Mouse (Mus musculus): ENCODE measurements around the gene Tmbim6. TPM values are rescaled to one million over a fixed set of nuclear protein-coding genes. Genes with fewer than 3 reads are reported as not detected.

The Tmbim6 gene
- total RNA-seq, 2 experiments from 2014 or later, result 205 to 215 TPM

- DNase-seq (ENCODE audit: low spot score in 2 of 2), result peak; percentile 73 to 84
These were observed 23.7 kb downstream of the Tmbim6 start for GRCm38 (mm10) chr15:99416348-99416882.

DNA sequence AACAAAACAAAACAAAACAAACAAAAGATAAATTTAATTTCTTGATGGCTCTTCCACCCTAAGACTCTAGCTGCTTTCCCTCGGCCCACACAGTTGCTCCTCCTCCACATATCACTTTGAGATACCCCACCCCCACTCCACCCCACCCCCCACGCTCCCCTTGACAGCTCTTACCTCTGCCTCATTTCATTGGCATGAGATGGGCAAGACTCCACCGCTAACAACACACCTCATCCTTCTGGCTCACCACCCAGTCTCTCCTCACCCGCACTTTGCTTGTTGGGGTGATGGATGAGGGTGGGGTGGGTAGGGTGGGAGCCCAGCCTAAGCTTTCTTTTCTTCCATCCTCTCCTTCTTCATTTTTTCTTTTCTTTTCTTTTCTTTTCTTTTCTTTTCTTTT lies 24.3 kb downstream of the Tmbim6 start:
- no peak for DNase-seq (ENCODE audit: low spot score in 2 of 2)

DNA sequence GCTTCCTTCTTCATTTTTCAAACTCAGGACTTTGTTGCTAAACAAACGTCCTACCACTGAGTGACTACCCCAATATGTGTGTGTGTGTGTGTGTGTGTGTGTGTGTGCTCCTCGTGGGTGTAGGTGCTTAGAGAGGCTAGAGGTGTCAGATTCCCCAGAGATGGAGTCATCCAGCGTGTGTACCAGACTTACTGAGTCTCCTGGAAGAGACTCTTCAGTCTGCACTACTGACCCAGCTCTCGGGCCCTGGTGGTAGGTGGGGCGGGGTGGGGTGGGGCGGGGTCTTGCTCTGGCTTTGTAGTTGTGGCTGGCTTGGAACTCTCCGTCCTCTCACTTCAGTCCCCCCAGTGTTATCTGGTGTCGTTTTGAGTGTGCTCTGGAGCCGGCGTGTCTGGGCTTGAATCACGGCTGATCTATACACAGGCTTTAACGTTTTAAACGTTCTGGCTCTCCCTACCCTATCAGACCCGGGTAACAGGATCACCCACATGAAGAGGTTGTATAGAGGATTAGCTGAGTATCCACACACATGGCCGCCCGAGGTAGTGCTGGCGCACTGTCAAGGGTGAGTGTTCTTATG lies 25.1 kb downstream of the Tmbim6 start:
- DNase-seq (ENCODE audit: low spot score in 2 of 2), result no peak

DNA sequence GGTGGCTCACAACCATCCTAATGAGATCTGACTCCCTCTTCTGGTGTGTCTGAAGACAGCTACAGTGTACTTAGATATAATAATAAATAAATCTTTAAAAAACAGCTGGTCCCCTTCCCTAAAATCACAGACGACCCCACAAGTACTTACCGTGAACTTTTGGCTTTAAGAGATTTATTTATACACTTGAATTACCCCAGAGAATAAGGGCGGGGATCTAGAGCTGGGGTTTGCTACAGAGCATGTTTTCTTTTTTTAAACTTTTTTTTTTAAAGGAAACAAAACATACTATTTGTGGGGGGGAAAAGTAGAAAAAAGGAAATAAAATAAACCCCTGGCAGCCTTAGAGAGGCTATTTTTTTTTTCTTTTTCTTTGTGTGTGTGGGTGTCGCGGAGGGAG lies 27.4 kb downstream of the Tmbim6 start:
- DNase-seq (ENCODE audit: low spot score in 2 of 2), result no peak

GRCm38 (mm10) chr15:99420521-99421014 lies 27.9 kb downstream of the Tmbim6 start:
- peak; percentile 85 to 93 for DNase-seq (ENCODE audit: low spot score in 2 of 2)

DNA sequence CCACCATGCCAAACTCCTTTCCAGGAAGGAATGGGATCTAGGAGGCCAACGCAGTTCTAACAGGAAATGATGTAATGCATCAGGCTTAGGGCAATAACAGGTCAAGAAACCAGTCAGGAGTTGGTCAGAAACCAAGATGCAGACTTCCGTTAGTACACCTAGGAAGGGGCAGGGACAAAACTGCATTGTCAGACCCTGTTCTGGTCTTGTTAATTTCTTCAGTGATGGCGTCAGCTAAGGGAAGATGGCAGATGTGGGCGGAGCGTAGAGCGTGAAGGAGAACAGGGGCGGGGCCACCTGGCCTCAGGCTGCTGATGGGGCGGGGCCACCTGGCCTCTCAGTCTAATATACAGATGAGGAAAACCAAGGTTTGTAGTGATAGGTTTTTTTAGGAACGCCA lies 28.5 kb downstream of the Tmbim6 start:
- DNase-seq (ENCODE audit: low spot score in 2 of 2), result no peak

DNA sequence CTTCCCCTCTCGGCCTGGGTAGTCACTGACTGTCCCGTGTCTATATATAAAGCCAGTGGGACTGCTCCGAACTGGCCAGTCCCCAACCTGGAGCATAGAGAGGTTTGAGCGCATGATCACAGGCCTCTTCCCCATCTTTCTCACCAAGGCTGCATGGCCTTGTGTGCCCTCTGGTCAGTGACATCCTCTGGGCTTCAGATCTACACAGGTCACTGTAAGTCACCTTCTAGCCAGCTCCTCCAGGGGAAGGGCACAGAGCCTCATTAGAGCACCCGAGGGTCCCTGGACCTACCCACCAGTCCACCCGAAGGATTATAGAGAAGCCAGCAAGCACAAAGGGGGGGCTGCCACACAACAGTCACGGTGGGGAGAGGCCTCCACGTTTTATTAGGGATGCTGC lies 29.0 kb downstream of the Tmbim6 start:
- DNase-seq (ENCODE audit: low spot score in 2 of 2), result no peak

DNA sequence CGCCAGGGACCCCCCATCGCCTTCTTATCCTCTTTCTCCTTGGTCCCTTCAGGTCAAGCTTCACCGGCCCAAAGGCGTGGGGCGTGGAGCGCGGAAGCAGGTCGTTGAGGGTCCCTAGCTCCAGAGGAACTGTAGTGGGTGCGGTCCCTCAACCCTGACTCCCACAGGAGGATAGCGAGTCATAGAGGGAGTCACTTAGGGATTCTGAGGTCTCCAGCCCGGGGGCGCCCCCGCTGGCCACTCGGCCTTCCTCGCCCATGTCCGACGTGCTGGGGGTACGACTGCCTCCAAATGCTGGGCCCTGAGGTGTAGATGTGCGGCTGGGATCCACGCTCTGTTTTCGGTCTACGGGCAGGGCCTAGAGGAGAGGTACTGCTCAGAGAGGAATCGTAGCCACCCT lies 29.9 kb downstream of the Tmbim6 start:
- DNase-seq (ENCODE audit: low spot score in 2 of 2), result no peak

- DNase-seq (ENCODE audit: low spot score in 2 of 2), result no peak
These were observed 30.4 kb downstream of the Tmbim6 start for GRCm38 (mm10) chr15:99423131-99423530.

GRCm38 (mm10) chr15:99423884-99424283 lies 31.2 kb downstream of the Tmbim6 start:
- DNase-seq (ENCODE audit: low spot score in 2 of 2), result no peak

- DNase-seq (ENCODE audit: low spot score in 2 of 2), result no peak
These were observed 37.7 kb downstream of the Tmbim6 start for GRCm38 (mm10) chr15:99430394-99430793.

- DNase-seq (ENCODE audit: low spot score in 2 of 2), result no peak
These were observed 38.4 kb downstream of the Tmbim6 start for GRCm38 (mm10) chr15:99431063-99431462.

GRCm38 (mm10) chr15:99431504-99431903 lies 38.8 kb downstream of the Tmbim6 start:
- DNase-seq (ENCODE audit: low spot score in 2 of 2), result no peak

GRCm38 (mm10) chr15:99431967-99432366 lies 39.3 kb downstream of the Tmbim6 start:
- no peak for DNase-seq (ENCODE audit: low spot score in 2 of 2)

GRCm38 (mm10) chr15:99433081-99433718 lies 40.5 kb downstream of the Tmbim6 start:
- DNase-seq (ENCODE audit: low spot score in 2 of 2), result no peak

GRCm38 (mm10) chr15:99433913-99434312 lies 41.2 kb downstream of the Tmbim6 start:
- no peak for DNase-seq (ENCODE audit: low spot score in 2 of 2)

DNA sequence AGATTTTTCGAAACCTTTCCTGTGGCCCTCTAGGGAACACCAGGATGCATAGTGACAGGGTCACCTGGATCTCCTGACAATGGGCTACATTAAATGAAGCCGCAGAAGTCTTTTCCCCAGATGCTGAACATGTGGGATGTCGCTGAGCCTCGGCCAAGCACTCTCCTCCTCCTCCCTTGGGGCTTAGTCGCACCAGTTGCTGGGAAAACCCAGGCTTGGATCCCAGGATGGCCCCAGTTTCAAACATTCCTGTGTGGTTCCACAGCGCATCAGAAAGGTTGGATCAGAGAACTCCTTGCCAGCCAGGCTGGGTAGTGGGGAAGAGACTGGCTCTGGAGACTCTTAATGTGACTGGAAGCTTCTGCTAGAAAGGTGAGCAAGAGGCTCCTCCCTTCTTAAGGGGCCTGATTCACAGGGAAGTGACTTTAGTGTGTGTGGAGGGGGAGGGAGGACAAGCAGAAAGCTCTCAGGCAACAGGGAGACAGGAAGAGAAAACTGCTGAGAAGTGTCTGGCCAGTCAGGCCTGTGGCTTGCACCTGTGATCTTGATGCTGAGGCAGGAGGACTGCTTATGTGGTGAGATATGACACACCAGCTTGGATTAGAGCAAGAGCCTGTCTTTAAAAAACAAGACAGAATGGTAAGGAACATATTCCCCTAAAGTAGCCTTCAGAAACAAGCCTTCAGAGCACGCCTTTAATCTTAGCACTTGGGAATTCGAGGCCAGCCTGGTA lies 46.5 kb downstream of the Tmbim6 start:
- peak in 1 of 2 experiments; percentile 27 for DNase-seq (ENCODE audit: low spot score in 2 of 2)

DNA sequence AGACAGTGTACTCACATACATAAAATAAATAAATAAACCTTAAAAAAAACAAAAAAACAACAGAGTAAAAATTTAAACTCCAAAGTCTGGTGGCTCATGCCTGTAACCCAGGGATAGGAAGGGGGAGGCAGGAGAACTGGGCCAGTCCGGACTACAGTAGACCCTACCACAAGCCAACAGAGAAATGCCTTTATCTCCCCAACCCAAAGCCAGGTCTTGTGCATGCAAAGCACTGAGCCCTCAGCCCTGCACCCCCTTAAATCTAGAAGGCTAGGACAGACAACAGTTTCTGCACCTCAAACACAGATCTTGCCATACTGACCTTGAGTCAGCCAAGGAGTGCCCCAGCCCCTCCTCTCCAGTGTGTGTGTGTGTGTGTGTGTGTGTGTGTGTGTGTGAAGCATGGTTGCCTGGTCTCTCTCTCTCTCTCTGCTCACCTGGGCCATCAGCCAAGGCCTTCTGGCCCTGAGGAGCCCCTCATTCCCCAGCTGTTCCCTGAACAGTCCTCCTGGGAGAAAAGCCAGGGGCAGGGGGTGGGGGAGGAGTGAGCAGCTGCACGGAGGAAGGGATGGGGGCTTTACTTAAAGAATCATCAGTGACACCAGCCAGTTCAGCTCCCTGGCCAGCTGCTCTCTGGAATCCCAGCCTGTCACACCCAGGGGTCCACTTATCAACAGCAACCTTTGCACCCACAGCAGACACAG lies 47.6 kb downstream of the Tmbim6 start:
- DNase-seq (ENCODE audit: low spot score in 2 of 2), result peak; percentile 77 to 88

DNA sequence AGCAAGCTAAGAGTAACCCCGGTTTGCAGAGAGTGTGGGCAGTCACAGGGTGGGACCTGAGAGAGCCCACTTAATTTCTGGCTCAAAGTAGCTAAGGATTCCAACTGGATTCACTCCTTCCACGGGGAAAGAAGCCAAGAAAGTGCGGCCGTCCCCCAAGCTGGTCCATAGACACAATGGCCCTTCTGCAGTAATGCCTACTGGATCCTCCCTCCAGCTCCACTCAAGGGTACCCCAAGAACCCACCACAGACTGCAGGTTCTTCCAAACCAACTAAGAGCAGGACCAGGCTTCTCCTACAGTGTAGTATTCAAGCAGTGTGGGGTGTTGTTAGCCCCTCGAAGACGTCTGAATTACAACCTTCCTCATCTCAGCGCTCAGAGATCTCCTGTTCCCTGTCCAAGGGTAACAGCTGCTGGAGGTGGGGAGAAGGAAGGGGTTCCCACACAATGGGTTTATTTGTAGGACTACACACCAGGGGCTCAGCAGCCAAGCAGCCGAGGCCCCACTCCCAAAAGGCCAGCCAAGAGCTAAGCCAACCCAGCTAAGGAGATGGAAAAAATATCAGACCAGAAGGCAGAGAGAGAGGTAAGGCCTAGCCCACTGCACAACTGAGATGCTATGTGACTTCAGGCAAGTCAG lies 48.3 kb downstream of the Tmbim6 start:
- DNase-seq (ENCODE audit: low spot score in 2 of 2), result peak in 1 of 2 experiments; percentile 43

- no peak for DNase-seq (ENCODE audit: low spot score in 2 of 2)
These were observed 49.7 kb downstream of the Tmbim6 start for GRCm38 (mm10) chr15:99442358-99442757.

- DNase-seq (ENCODE audit: low spot score in 2 of 2), result no peak
These were observed 52.9 kb downstream of the Tmbim6 start for GRCm38 (mm10) chr15:99445567-99445966.
